Mouse (Mus musculus) spleen, adult 18-20 months (tissue): ENCODE results near the gene Rnf31.

Experiments used
- DNase-seq, 2 experiments: peaks; one replicate each; pipeline ENCODE4 v3.0.0; 2022; ENCODE audit warnings: mixed read lengths in 2 of 2

Gene Rnf31

DNA sequence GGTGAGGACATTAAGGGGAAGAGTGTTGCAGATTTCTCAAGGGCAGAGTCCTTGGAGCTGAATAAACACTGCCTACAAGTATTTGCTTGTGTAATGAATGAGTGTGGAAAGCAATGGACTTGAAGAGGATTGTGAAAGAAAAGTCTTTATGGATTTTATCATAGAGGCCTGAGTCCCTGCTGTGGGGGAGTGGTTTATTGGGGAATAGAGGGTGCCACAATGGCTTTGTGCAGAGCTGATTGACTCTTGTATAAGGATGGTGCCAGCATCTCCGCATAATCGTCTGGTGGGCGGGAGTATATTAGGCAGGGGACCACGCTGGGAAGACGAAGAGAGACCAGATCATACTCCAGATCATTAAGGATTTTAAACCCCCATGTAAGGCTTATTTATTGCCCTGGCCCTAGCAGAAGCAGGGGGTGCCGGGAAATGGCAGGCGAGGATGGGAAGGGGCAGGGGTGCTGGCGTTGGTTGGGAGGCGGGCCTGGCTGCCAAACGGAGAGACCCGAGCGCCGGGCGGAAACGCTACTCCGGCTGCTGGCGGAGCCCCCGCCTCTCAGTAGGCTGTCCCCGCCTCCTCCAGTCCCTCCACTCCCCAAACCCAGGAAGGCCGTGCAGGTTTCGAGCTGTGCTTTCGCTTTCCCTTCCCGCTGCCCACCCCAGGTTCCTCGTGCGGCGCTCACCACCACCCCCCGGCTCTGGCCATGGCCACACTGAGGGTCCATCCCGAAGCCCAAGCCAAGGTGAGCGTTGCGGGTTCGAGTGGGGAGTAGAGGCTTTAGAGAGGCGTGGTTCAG, 13.4 kb upstream of the Rnf31 start, which contains the start of gene Psme1:
Gene Psme1 (plus strand): TSS at position 253 of the 797 bp plus-strand sequence.
- DNase-seq = peak; percentile 78 to 81

DNA sequence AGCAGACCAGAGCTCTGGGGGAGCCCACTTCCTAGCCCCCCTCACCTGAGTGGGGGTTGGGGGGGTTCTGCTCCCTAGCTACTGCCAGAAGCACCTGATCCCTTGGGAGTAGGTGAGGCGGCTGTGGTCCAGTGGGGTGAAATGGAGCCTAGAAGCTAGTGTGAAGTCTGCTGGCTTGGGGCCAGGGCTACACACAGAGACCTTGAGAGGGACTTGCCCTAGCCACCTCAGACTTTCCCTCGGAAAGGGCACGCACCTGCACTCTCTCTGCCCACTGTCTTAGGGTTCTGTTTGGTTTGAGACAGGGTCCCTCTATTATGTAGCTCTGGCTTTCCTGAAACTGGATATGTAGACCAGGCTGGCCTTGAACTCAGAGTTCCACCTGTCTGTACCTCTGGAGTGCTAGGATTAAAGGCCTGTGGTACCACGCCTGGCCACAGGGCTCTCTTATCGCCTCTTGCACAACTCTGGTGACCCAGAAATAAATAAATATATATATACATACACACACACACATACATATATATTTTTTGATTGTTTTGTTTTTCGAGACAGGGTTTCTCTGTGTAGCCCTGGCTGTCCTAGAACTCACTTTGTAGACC, 12.7 kb upstream of the Rnf31 start:
- peak in 1 of 2 experiments; percentile 65 for DNase-seq

DNA sequence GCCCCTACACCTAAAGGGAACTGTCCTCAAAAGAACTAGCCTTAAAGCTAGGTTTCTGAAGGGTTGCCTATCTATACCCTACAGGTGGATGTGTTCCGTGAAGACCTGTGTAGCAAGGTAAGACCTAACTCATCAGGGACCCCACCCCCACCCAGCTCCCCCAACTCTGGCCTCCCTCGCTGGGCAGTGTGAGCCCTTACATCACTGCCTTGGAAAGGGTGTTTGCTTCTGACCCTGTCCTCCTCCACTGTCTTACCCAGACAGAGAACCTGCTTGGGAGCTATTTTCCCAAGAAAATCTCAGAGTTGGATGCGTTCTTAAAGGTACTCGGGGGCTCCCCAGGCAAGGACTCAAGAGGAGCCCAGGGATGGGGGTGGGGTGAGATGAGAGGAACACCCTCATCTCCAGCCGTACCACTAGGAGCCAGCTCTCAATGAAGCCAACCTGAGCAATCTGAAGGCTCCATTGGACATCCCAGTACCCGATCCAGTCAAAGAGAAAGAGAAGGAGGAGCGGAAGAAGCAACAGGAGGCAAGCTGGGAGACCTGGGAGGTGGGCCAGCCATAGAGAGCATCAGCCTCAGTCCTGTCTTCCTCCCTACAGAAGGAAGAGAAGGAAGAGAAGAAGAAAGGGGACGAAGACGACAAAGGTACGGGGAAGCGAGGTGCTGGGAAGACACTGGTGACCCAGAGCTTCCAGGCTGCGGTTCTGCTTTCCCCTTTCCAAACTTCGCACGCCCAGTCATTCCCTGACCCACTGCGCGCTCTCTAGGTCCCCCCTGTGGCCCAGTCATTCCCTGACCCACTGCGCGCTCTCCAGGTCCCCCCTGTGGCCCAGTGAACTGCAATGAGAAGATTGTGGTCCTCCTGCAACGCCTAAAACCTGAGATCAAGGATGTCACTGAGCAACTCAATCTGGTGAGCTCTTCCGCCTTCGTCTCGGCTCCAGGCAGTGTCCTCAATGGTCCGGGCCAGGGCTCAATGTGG, 11.7 kb upstream of the Rnf31 start:
- no peak for DNase-seq

GRCm38 (mm10) chr14:55580731-55581130, 10.8 kb upstream of the Rnf31 start:
- no peak for DNase-seq

- DNase-seq = no peak
Measured at GRCm38 (mm10) chr14:55581981-55582681, 9.4 kb upstream of the Rnf31 start.

- no peak for DNase-seq
Measured at GRCm38 (mm10) chr14:55584303-55584701, 7.2 kb upstream of the Rnf31 start.

GRCm38 (mm10) chr14:55584702-55585565, 6.6 kb upstream of the Rnf31 start, which contains the start of gene Emc9:
Gene Emc9, minus strand, starts transcription at chr14:55585302.
- peak; percentile 69 to 73 for DNase-seq

- DNase-seq = no peak
Measured at GRCm38 (mm10) chr14:55585566-55585960, 5.9 kb upstream of the Rnf31 start.

GRCm38 (mm10) chr14:55586149-55586548, 5.4 kb upstream of the Rnf31 start:
- DNase-seq = no peak

DNA sequence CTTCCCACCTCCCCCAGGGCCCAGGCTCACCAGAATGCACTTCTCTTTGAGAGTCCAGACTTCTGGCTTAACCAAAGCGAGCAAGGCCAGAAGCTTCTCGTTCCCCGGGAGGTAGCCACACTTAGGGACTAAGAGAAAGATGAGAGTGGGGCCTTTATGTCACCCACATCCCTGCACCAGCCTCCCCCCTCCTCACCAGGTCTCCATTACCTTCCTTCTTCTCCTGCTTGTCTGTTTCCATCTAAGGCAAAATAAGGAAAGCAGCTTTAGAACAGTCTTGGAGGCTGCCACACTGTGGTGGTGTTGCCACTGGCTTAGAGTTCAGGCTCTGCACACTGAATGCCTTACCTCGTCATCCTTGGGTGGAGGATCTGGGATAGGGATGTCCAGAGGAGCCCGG, 2.2 kb upstream of the Rnf31 start:
- no peak for DNase-seq

GRCm38 (mm10) chr14:55589771-55590448, 1.6 kb upstream of the Rnf31 start:
- no peak for DNase-seq

- peak; percentile 76 to 80 for DNase-seq
Measured at GRCm38 (mm10) chr14:55590748-55591330, 669 bp upstream of the Rnf31 start, which contains the start of gene Psme2. Gene Psme2, minus strand, starts transcription at chr14:55591113.

DNA sequence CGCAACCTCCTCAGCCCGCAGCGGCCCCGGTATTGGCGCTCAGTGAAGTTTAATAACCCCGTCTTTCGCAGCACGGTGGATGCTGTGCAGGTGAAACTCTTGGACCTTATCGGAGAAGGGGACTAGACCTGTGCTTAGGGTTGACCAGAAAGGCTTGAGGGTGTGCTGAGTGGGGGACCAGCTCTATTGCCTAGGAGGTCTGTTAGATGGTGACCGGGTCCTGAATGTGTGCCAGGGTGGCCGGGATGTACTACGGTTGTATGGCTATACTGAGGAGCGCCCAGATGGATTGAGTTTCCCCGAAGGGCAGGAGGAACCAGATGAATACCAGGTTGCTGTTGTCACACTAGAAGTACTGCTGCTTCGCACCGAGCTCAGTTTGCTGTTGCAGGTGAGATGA, 718 bp downstream of the Rnf31 start:
- no peak for DNase-seq

GRCm38 (mm10) chr14:55596036-55596690, 4.7 kb downstream of the Rnf31 start:
- DNase-seq = no peak

DNA sequence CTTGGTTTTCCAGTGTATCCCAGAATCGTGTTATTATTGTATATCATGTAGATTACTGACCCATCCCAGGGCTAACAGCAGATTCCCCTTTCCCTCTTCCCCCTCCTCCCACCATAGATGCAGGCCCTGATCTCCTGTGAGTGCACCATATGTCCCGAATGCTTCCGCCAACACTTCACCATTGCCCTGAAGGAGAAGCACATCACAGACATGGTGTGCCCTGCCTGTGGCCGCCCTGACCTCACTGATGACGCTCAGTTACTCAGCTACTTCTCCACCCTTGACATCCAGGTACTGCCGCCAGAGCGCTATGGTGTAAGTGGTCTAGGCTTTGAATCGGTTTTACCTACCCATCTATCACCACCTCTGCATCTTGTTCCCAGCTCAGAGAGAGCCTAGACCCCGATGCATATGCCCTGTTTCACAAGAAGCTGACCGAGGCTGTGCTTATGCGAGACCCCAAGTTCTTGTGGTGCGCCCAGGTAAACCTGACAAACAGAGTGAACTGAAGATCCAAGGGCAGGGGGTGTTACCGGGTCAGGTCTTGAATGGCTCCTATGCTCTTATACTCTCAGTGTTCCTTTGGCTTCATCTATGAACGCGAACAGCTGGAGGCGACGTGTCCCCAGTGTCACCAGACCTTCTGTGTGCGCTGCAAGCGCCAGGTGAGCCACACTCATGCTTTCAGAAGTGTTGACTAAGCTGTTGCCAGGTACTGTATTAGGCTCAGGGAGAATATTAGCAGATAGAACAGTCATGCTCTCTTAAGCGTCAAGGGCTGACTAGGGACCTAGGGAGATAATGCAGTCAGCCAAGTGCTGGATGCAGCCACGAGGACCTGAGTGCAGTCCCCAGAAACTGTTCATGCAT, 7.2 kb downstream of the Rnf31 start:
- DNase-seq = no peak

DNA sequence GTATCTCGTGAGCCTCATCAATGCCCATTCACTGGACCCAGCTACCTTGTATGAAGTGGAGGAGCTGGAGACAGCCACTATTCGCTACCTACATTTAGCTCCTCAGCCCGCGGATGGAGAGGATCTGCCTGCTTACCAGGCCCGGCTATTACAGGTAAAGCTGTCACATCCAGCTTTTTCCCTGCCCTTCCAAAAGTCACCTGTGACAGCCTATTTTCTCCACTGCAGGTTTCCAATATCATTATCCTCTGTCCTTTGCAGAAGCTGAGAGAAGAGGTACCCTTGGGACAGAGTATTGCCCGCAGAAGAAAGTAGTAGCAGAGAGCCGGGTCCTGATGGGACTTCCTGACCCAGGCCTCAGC, 11.7 kb downstream of the Rnf31 start, which contains the start of gene Irf9:
Gene Irf9 (plus strand): TSS at position 301 of the 362 bp plus-strand sequence.
- no peak for DNase-seq

DNA sequence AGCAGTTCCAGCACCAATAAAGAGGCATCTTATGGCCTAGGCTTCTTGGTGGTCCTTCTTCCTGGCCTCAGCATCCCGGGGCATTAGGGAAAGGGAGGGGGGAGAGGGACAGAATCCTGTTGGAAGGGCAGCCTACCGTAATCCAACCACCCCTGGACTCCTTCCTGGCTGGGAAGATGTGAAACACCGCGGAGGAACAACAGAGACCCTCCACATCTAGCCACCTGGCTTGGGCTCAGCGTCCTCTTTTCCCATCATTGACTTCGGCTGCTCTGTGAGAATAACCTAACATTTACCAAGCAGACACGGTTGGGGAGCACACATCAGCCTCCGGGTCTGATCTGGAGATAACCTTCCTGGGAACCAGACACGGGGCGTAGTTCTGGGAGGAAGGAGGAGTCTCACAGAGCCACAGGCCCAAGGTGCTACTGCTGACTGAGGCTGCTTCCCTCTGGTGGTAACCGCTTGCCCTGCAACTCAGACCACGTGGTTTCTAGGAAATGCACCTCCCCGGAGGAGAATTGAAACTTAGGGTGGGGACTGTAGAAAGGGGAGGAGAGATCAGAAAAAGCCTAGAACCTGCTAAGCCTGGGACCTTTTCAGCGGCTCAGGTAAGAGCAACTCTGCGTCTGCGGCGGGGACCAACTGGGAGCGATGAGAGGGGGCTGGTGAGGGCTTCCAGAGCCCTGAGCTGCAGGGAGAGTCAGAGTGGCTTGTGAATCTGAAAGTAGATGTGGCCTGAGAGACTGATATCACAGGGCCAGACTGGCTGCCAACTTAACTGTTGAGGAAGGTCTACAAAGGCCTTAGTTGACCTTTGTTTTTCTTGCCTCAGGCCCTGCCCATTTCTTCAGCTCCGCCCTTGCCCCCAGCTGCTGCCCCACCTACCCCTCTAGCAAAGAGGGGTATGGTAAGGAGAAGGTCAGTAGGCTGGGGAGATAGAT, 12.4 kb downstream of the Rnf31 start:
- DNase-seq = peak; percentile 89 to 93
